Mouse (Mus musculus) cerebellum, adult 9-11 months (tissue): ENCODE results near the gene Ezh1.

ENCODE experiments used
- DNase-seq: peaks from one replicate; pipeline ENCODE4 v3.0.0; 2022

Ezh1 gene

DNA sequence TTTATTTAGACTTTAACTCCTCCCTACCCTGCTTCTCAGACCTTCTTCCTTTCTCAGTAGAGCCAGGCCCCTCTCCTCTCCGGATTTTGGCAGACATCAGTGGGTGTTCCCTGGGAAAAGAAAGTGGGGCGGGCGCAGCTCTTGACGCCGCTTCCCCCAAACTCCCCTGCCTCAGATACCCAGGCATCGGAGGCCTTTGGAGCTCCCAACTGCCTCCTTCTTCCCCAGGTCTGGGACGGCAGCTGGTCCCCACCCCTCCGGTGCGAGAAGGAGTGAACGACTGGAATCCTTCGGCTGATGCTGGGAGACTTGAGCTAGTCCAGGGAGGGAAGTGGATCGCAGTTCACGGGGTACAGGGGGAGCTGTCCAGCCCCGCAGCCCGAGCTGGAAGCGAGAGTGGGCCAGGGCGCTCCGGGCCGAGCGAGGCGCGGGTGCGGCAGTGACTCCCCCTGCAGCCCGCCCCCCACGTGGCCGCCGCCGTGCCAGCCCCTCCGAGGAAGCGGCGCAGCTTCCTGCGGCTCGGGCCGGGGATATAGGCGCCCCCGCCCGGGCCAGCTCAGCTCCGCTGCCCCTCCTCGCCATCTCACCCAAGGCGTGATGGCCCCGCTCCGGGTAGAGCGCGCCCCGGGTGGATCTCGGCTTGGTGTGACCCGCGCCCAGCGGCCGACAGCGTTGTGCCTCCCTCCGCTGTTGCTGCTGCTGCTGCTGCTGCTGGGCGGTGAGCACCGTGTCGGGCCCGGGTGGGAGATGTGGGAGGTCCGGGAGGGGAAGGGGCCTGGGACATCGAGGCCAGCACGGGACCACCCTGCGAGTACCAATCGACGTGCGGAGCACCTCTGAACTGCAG, 19.8 kb upstream of the Ezh1 start, which contains the start of gene Ramp2:
Gene Ramp2 (plus strand): TSS at position 174 of the 847 bp plus-strand sequence.
- DNase-seq, result no peak

DNA sequence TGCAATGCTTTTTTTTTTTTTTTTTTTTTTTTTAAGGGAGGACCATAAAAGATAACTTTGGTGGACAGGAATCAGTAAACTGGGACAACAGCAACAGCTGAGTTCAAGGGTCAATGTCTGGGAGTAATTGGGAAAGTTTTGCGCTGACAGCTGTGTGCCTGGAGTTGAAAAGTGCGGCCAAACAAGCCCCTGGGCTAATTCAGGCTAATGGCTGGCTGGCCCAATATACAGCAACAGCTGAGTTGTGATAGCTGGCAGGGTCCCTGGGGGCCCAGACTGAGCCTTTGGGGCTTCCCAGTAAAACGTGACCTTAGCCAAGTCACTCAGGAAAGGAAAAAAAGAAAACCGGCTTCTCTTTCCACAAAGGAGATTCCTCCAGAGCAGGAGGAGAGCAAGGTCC, 18.8 kb upstream of the Ezh1 start:
- DNase-seq, result no peak

DNA sequence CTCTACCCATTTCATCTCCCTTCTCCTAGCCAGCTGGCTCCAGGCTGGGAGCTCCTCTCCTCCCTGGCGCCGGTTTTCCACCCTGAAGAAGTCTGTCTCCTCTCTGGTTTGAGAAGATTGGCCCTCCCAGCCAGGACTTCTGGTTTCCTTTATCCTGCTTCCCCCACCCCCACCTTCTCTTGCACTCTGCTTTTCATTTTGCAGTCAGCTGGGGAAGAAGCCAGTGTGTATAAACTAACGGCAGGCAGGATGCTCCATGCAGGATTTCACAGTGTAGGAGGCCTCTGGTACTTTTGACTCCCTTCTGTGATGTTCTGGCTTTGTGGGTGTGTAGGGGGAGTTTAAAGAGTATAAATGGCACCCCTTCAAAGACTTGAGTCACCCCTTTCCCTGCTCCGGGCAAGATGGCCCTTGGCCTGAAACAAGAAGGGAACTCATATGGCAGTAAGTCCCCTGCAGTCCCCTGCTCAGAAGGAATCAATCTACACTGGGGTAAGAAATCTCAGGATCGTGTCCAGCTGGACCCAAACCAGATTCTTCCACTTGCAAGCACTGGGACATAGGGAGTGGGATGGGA, 11.9 kb upstream of the Ezh1 start:
- no peak for DNase-seq

DNA sequence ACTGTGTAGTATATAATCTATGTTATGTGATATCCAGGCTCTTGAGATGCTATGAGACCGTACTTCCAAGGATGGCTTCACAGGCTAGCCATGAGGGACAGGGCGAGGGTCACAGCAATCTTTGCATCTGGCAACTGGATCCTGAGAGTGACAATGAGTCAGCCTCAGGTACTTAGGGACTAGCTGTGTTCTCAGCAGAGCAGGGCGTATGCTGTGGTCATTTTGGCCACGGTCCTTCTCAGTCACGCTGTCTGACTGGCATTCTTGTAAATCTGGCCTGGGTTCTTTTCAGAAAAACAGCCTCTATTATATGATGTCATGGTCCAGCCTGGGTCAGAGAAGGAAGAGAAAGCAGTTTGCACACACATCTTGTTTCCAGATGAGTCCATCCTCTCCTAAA, 10.5 kb upstream of the Ezh1 start:
- DNase-seq, result no peak

DNA sequence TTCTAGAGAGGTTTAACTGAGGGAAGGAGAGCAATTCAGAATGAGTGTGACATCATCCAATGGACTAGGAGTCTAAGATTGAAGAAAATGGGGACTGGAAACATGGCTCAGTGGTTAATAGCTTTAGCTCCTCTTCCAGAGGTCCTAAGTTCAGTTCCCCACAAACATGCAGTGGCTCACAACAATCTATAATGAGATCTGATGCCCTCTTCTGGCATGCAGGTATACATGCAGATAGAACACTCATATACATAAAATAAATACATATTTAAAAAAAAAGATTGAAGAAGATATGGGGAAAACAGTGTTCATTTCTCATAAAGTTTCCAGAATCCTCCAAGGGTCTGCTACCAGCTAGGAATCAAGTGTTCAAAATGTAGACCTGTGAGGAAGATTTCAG, 9.2 kb upstream of the Ezh1 start:
- no peak for DNase-seq

DNA sequence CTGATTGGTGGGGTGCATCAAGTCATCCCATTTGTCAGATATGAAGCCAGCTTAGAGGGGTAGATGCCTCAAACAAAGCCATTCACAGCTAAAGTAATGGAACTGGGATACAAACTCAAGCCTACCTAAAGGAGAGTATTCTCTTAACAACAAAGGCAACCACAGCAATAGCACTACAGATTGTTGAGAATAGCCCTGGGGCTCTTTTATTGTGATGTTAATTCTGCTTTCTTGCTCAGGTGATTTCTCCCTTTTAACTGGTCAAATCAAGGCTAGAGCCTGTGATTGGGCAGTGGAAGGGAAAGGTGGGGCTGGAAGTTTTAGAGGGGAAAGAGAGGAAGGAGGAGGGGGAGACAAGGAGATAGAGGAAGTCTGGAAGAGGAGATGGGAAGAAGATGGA, 7.9 kb upstream of the Ezh1 start:
- no peak for DNase-seq

DNA sequence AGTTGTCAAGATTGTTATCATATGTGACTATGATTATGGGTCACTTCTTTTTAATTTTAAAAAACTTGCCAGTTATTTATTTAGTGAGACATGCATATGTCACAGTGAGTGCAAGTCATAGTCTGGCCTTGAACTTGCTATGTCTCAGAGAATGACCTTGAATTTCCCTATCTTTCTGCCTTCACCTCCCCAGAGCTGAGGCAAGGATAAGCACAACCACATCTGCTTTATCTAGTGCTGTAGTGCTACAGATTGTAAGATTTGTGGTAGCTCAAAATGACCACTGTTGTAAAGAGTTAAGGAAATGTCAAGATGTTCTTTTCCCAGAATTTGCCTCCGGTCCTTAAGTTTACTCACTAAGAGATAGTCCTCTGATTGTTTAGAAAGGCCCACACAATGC, 7.0 kb upstream of the Ezh1 start:
- no peak for DNase-seq

DNA sequence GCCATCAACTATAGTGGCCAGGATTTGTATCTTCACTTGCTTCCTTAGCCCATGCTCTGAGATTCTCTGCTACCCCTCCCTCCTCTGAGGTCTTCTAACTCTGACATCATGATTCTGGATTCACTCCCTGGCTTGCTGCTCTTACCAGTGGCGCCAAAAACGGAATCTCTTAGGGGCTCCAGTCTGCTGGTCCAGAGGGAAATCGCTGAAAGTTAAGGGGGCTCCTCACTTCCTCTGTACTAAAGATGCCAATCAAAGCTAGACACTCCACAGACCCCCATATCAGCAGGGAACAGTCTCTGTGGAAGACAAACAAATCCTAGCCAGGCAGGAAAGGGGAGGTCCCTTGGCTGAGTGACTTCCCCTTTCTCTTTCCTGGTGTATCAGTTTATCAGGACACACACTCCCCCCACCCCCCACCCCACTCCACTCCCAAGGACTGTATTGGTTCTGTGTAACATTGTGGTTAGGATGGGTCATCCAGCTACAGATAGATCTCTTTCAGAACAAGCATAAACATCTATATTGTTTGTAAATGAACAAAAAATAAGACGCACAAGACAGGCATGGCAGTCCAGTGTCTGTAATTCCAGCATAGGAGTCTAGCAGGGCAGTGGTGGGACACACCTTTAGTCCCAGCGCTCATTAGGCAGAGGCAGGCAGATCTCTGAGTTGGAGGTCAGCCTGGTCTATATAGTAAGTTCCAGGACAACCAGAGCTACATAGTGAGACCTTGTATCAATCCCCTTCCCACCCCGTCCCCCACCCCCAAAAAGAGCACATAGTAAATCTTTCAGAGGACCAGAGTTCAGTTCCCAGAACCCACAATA, 6.0 kb upstream of the Ezh1 start:
- no peak for DNase-seq

DNA sequence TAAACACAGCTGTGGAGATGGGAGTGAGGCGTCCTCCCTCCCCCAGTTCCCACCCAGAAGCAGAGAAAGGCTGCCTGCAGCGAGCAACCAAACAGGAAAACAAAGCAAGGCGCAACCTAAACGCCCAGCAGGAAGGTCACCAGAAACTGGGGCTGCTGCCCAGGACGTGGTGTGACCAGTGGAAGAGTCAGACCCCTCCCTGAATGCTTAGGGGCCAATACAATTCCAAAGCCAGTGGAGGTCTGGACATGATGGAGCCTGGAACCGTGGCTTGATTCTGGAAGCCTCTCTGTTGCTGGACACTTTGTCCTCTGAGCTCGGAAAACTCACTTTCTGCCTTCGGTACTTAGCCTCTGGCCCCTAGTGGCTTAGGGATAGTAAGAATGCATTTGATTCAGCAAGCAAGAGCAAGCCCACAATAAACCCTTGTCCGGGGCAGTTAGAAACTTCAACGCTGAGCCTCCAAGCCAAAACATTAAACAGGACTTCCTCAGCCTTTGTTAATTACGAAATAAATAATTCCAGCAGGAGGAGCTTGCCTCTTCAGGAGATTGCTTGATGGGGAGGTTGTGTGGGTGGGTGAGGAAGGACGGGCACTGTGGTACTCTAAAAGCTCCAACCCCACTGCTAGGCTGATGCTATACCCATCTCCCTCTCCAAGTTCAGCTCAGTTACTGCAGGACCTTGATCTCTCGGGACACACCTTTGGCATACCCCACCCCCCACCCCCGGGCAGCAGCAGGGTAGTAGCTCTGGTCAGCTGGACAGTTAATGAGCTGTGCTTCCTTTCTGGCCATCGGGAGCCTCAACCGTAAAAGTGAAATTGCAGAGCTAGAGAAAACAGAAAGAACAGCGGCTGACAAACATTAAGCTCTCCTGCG, 5.0 kb upstream of the Ezh1 start:
- no peak for DNase-seq

DNA sequence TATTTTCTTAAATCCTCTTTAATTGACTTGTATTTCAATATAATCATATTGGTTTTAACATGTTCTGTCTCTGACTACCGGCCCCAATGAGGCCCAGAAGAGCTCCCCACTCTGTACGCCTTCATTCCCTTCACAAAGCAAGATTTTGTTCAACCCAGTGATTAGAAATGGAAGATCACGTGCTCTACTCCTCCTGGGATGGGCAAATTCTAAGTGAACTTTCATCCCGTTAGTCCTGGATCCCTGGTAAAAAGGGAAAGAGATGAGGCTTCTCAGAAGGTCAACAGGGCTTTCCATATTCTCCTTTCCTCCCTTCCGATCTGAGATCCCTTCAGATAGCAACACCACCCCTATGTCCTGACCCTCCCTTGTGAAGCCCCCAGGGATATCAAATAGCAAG, 4.3 kb upstream of the Ezh1 start:
- DNase-seq, result no peak

DNA sequence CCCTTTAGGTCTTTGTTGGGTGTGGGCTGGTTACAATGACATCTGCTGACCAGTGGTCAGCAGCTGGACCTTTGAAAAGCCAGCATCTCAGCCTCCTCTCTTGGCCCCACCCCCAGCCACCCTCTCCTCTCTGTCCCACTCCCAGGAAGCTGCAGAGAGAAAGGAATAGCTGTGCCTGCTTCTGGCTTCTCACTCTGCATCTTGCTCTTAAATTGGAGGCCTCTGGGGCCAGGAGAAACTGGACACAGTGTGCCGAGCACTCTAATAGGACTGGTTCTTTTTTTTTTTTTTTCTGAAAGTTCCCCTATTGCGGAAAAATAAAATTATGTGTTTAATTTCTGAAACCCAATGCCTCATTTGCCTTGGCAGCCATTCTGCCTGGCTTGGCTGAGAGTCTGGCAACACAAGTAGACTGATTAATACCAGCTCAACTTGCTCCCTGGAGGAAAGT, 3.8 kb upstream of the Ezh1 start:
- DNase-seq, result no peak

DNA sequence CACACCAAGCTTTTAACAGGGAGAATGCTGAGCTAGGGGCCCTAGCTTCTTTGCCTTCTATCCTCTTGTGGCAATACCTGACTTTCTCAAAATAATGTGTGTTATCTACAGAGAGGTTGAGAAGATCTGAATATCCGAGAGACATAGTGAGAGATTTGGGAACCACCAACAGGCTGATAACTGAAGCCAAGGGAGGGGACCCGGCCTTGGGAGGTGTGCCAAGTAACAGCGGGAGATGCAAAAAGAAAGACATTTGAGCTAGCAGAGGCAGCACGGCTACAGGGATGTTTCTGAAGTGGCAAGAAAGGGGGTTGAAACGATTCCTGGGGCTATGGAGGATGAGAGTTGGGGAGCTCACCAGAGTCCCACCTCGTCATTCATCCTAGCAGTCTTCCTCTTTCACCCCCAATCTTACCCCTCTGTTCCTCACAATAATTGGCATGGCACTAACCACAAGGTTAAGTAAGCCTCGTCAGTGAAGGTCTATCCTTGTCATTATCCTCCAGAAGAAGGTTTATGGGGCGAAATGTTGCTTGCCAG, 3.2 kb upstream of the Ezh1 start:
- DNase-seq, result no peak

DNA sequence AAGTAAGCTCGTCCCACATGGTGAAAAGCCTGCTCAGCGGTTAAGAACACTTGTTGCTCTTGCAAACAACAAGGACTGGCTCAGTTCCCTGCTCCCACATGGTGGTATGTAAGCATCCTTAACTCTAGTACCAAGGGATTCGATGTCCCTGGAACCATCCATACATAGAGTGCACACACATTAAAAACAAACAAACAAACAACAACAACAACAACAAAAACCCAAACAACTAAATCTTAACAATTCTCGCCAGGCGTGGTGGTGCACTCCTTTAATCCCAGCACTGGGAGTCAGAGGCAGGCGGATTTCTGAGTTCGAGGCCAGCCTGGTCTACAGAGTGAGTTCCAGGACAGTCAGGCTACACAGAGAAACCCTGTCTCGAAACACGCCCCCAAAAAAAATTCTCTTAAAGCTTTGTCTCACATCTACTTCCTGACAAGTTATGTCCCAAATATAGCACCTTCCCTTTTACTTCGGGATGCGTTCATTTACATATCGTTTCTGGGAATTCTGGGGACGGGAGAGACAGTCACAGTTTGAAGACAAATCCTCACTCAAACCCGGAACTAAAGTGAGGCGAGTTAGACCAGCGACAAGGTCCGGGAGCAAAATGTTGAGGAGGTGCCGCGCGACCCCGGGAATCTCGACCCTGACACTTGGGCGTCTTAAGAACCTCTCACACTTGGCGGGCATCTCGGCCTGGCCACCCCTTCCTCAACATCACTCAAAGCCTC, 765 bp downstream of the Ezh1 start:
- DNase-seq, result no peak

DNA sequence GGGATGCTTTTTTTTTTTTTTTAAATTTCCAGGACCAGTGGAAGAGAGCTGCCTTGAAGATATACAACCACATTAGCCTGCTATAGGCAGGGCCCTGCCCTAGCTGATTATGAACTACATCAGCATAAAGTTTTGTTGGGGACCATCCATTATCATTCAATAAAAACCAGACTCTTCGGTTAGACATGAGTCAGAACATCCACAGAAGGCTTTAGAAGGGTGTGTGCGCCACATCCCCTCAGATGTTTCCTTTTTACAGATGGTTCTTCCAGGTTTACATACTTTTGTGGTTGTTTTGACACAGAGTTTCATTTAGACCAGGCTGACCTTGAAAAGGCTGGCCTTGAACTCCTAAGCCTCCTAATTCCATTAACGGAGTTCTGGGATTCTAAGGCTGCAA, 1.9 kb downstream of the Ezh1 start:
- no peak for DNase-seq

DNA sequence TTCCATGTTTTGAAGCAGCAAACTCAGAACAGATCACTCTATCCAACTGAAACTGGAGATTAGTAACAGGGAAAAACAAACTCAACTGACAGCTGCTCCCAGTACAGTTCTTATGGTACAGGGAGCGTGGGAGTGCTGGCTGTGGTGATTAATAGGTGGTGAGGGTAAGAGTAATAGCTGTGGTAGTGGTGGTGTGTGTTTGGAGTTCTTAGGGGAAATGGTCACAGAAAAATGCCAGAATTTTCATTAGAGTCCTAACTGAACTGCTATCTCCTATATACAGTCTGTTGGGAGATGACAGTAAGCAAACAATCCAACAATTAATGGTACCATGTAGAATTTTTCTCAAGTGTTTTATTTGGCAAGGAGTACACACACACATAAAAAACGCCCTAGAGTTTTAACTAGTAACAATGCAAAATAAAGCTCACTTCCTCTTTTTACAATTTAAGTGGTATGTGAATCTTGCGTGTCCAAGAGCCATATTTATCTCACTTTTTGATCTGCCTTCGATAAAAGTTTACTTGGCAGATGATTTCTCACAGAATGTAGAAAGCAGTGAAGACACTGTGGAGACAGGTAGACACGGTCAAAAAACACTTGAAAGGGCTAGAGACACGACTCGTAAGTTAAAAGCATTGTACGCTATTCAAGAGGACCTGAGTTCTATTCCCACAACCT, 4.8 kb downstream of the Ezh1 start:
- no peak for DNase-seq

DNA sequence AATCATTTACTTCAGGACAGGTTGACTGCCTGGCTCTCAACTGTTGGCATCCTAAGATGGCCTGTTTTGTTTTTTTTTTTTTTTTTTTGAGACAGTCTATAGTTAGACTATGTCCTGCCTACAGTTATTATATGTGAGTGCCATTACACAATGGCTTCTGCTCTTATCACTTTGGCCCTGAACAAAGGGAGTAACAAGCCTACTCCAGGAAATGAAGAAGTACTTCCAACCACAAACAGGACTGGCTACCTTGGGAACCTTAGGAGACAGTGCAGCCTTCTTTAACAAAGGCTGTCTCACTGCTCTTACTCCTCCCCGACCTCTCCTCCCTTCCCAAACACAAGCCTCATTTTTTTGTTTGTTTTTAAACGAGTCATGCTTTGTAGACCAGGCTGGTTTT, 5.4 kb downstream of the Ezh1 start:
- DNase-seq, result no peak

DNA sequence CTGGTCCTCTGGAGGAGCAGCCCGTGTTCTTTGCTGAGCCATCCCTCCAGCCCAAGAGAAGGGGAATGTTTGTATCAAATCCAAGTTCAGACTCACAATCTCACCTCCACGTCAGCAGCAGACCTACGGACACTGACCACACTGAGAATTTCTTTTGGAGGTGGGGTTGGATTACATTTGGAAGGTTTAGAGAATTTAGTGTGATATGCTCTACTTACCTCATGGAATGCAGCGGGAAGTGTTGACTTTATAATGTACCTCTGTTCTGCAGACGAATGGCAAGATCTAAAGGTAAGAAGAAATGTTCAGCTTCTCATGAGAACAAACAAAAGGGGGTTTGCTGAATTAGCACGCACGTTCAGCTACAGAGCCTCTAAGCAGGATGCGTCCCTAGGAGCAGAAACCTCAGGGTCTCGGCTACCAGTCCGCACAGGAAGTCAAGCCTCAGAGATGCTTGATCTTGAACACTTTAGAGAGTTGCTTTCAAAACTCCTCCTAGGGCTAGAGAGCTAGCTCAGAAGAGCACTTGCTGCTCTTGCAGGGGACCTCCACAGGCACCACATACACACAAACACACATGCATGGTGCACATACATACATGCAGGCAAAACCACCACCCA, 7.7 kb downstream of the Ezh1 start:
- no peak for DNase-seq

DNA sequence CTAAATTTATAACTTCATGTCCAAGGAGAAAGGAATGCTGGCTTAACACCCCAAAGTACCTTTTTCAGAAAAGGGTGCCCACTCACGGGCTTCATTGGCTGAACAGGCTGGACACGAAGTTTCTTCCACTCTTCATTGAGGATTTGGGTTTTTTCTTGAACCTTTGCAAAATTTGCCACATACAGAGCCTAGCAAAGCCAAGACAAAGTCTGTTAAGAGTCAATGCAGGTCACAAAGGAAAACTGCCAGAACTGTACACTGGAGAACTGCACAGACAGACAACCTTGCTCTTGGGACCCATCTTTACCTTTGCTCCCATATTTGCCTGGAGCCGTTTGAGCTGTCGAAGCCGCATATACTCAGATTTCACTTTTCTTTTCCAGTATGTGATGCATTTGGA, 9.3 kb downstream of the Ezh1 start:
- no peak for DNase-seq

DNA sequence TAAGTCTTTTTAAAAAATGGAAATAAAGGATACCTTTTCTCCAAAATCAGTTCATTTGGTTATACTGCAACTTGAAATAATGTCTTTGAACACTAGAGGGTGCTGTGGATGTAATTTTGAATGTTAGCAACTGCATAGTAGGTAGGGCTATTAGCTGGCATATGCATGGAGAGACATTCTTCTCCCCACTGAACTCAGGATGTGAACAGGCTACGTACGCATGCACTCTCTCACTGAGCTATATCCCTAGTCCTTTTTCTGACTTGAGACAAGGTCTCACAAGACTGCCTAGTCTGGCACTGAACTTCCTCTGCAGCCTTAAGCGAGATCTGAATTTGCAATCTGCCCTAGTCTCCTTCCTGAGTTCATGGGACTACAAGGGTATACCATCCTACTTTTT, 14.3 kb downstream of the Ezh1 start:
- DNase-seq, result no peak

DNA sequence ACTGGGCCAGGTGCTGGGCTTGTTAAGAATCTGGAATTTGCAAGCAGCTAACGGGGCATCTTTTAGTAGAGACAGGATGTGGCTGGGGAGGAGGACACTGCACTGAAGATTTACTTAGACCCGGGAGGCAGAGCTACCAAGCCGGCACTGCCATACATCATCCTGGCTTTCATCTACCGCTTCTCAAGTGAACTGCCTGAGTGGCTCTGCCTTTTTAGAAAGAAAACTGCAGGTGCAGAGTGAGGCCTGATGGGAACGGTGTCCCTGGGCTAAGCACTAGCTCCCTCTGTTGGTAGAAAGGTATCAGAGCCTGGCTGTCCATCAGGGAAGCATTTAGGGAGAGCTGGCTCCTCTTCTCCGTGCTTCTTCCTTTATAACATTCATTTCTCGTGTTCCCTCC, 25.3 kb downstream of the Ezh1 start:
- DNase-seq, result peak; percentile 85

DNA sequence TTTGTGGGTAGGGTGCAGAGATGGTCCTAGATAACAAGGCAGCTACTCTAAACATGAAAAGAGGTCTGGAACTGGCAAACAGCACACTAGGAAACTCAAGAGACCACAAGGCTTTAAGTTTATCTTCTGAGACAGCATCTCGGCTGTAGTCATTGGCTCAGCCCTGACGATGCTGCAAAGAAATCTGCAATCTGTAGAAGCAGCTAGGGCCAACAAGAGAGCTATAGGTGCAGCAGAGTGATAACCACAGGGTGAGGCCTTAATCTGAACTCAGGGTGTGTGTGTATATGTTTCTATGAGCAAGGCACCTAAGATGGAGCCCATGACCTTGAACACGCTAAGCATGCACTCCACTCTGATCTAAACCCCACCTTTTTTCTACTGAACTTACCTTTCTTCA, 26.7 kb downstream of the Ezh1 start:
- no peak for DNase-seq
